Comparison of ENCODE assay signal across 31 mouse cellular contexts in the genomic region with DNA sequence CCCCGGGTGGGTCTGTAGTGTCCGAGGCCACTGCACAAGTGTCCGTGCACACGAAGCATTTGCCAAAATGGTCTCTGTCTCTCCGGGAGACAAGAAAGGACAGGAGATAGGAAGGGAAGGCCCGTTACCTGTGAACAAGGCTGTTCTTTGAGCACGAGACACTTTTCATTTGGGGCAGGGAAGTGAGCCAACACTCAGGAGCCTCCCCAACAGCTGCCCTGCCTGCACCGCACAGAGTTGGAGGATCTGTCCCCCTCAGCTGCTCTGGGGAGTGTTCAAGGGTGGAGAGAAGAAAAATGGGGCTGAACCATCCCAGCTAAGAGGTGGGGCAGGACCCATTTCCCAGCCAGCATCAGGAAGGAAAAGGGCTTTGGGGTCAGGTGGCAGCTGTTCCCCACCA. TPM values are rescaled to one million over a fixed set of nuclear protein-coding genes. Genes with fewer than 3 reads are reported as not detected.
A peak's percentile ranks its signal among the peaks of the same experiment; 100 is the strongest.
DNase-seq lines count a peak whose midpoint lies in the region; ATAC-seq and TF ChIP-seq lines count a peak whose summit lies in the region.
"Had no signal": no experiment of that assay in that cellular context is flagged by ENCODE, and none has a peak within 500 bp of the region (broad histone marks: within the 10 kb centered on the region; RNA-seq: fewer than 3 reads in every experiment).

No protein-coding gene starts in this region.

- no peak overlapping the region for H3K4me3 ChIP-seq in embryonic facial prominence, embryonic 14.5 days (ENCODE audit: low read depth, low read length)
- no peak overlapping the region for H3K4me3 ChIP-seq in embryonic facial prominence, embryonic 10.5 days
- no peak overlapping the region for H3K4me3 ChIP-seq in heart, embryonic 10.5 days
- no peak overlapping the region for H3K4me3 ChIP-seq in heart, embryonic 15.5 days
- H3K4me3 ChIP-seq in myocyte: no peak overlapping the region
- H3K4me3 ChIP-seq: embryonic facial prominence, embryonic 13.5 days; forebrain, embryonic 12.5 days; hindbrain, embryonic 10.5 days; hindbrain, embryonic 15.5 days; liver, embryonic 12.5 days; megakaryocyte, embryonic 14.5 days; midbrain, embryonic 12.5 days; neural tube, embryonic 13.5 days had no signal

- TF ChIP-seq POLR2A in myocyte (IDR thresholded peaks at IDR 0.05; ENCODE audit: insufficient read length, low read depth): no peak

- ATAC-seq in embryonic facial prominence, embryonic 14.5 days (ENCODE audit: low read depth): no peak
- no peak for ATAC-seq in heart, embryonic 15.5 days (replicated peaks; ENCODE audit: insufficient number of reproducible peaks, insufficient read depth, low FRiP score, low read depth)
- ATAC-seq: forebrain, postnatal 0 days; inflammation-experienced regulatory T-cells, adult 6 months; liver, embryonic 12.5 days; liver, postnatal 0 days; lung, postnatal 0 days had no signal

- H3K36me3 ChIP-seq in embryonic facial prominence, embryonic 14.5 days (ENCODE audit: control insufficient read depth, insufficient read depth, low read length): peaks cover 30% of the 10 kb centered on the region
- H3K36me3 ChIP-seq in embryonic facial prominence, embryonic 10.5 days (replicated peaks): peaks cover 40% of the 10 kb centered on the region
- peaks cover 22% of the 10 kb centered on the region for H3K36me3 ChIP-seq in heart, embryonic 10.5 days
- H3K36me3 ChIP-seq in heart, embryonic 15.5 days: peaks cover 17% of the 10 kb centered on the region; the same call in 1 of the 2 replicates
- no peaks in the 10 kb centered on the region for H3K36me3 ChIP-seq in myocyte (ENCODE audit: control insufficient read depth, insufficient read depth)
- H3K36me3 ChIP-seq: liver, embryonic 12.5 days had no signal

- H3K4me2 ChIP-seq in embryonic facial prominence, embryonic 14.5 days (ENCODE audit: low read depth, low read length): no peak overlapping the region
- no peak overlapping the region for H3K4me2 ChIP-seq in heart, embryonic 15.5 days
- H3K4me2 ChIP-seq in myocyte (ENCODE audit: low read depth): no peak overlapping the region
- H3K4me2 ChIP-seq: embryonic facial prominence, embryonic 13.5 days; forebrain, embryonic 12.5 days; hindbrain, embryonic 15.5 days; liver, embryonic 12.5 days; midbrain, embryonic 12.5 days; neural tube, embryonic 13.5 days had no signal

- WGBS in embryonic facial prominence, embryonic 14.5 days: 88% methylated on average over 8 of the region's 8 CpGs
- 90% methylated on average over 8 of the region's 8 CpGs for WGBS in embryonic facial prominence, embryonic 10.5 days
- WGBS in heart, embryonic 10.5 days: 78% methylated on average over 8 of the region's 8 CpGs
- WGBS in heart, embryonic 15.5 days: 77% methylated on average over 8 of the region's 8 CpGs

- intact Hi-C loops in heart, postnatal 10 days (cut with DNase I): no loop called here

- no peak overlapping the region; the same call in 1 of the 2 replicates for H3K9ac ChIP-seq in embryonic facial prominence, embryonic 14.5 days (ENCODE audit: low read depth, low read length)
- peak overlapping the region; percentile 35; the same call in 1 of the 2 replicates for H3K9ac ChIP-seq in heart, embryonic 15.5 days
- H3K9ac ChIP-seq: embryonic facial prominence, embryonic 13.5 days; forebrain, embryonic 12.5 days; forebrain, postnatal 0 days; hindbrain, embryonic 15.5 days; liver, embryonic 12.5 days; liver, postnatal 0 days; midbrain, embryonic 12.5 days; neural tube, embryonic 13.5 days had no signal

- H3K79me2 ChIP-seq in myocyte (ENCODE audit: control insufficient read depth, insufficient read depth): no peaks in the 10 kb centered on the region

- H3ac ChIP-seq in myocyte (ENCODE audit: control insufficient read depth, insufficient read length): no peak overlapping the region

- no peaks in the 10 kb centered on the region for H3K4me1 ChIP-seq in embryonic facial prominence, embryonic 14.5 days (ENCODE audit: control insufficient read depth, insufficient read depth, low read length)
- H3K4me1 ChIP-seq in embryonic facial prominence, embryonic 10.5 days: peaks cover 15% of the 10 kb centered on the region
- H3K4me1 ChIP-seq in heart, embryonic 10.5 days: peaks cover 54% of the 10 kb centered on the region
- H3K4me1 ChIP-seq in heart, embryonic 15.5 days (replicated peaks): peaks cover 48% of the 10 kb centered on the region
- H3K4me1 ChIP-seq: liver, embryonic 12.5 days had no signal

- no peaks in the 10 kb centered on the region for H3K9me3 ChIP-seq in embryonic facial prominence, embryonic 14.5 days (ENCODE audit: control insufficient read depth, low read length)
- no peaks in the 10 kb centered on the region for H3K9me3 ChIP-seq in embryonic facial prominence, embryonic 10.5 days
- no peaks in the 10 kb centered on the region for H3K9me3 ChIP-seq in heart, embryonic 10.5 days
- no peaks in the 10 kb centered on the region for H3K9me3 ChIP-seq in heart, embryonic 15.5 days (replicated peaks)
- H3K9me3 ChIP-seq: embryonic facial prominence, embryonic 13.5 days; forebrain, embryonic 12.5 days; G1E; hindbrain, embryonic 10.5 days; hindbrain, embryonic 15.5 days; liver, embryonic 12.5 days; megakaryocyte, embryonic 14.5 days; midbrain, embryonic 12.5 days; neural tube, embryonic 13.5 days had no signal

- DNase-seq in embryonic facial prominence, embryonic 14.5 days (ENCODE audit: low spot score): peak; percentile 14
- DNase-seq in embryonic facial prominence, embryonic 10.5 days (ENCODE audit: low spot score): no peak
- no peak for DNase-seq in heart, embryonic 10.5 days (ENCODE audit: low spot score)
- DNase-seq in heart, postnatal 10 days: no peak
- no peak for DNase-seq in heart, postnatal 4 days
- DNase-seq: adrenal gland, adult 8-10 months; cerebellum, adult 8-10 months; embryo, embryonic 11 days; forebrain, postnatal 0 days; gastrocnemius, postnatal 14 days; left cerebral cortex, postnatal 4 days; liver, postnatal 0 days; lung, postnatal 4 days; thymus, postnatal 4 days had no signal

- H3K27me3 ChIP-seq in embryonic facial prominence, embryonic 14.5 days (replicated peaks; ENCODE audit: control insufficient read depth, insufficient read depth, low read length): no peaks in the 10 kb centered on the region
- no peaks in the 10 kb centered on the region for H3K27me3 ChIP-seq in embryonic facial prominence, embryonic 10.5 days (replicated peaks; ENCODE audit: low read depth, poor library complexity, severe bottlenecking)
- no peaks in the 10 kb centered on the region for H3K27me3 ChIP-seq in heart, embryonic 10.5 days (ENCODE audit: insufficient read depth, poor library complexity, severe bottlenecking)
- no peaks in the 10 kb centered on the region for H3K27me3 ChIP-seq in heart, embryonic 15.5 days
- no peaks in the 10 kb centered on the region for H3K27me3 ChIP-seq in myocyte (ENCODE audit: control insufficient read depth, insufficient read depth, insufficient read length)
- H3K27me3 ChIP-seq: embryonic facial prominence, embryonic 13.5 days; forebrain, embryonic 12.5 days; hindbrain, embryonic 15.5 days; midbrain, embryonic 12.5 days; neural tube, embryonic 13.5 days had no signal

- H3K27ac ChIP-seq in embryonic facial prominence, embryonic 14.5 days (replicated peaks; ENCODE audit: low read depth, low read length): no peak overlapping the region
- no peak overlapping the region for H3K27ac ChIP-seq in embryonic facial prominence, embryonic 10.5 days (replicated peaks)
- H3K27ac ChIP-seq in heart, embryonic 10.5 days: peak overlapping the region; percentile 44
- peak overlapping the region; percentile 87 for H3K27ac ChIP-seq in heart, embryonic 15.5 days
- H3K27ac ChIP-seq: embryonic facial prominence, embryonic 13.5 days; forebrain, embryonic 12.5 days; hindbrain, embryonic 10.5 days; hindbrain, embryonic 15.5 days; liver, embryonic 12.5 days; midbrain, embryonic 12.5 days; neural tube, embryonic 13.5 days had no signal

RNA-seq across cellular contexts. Expression of gene Dnajb5, which starts 8.4 kb away (rescaled TPM):
- 11.9 and 15.4 TPM in 2 replicates for polyA plus RNA-seq in embryonic facial prominence, embryonic 14.5 days (2014; fragmentation: Nextera tagmentation; extraction: Ambion mirVana)
- 10.3 and 10.9 TPM in 2 replicates for polyA plus RNA-seq in embryonic facial prominence, embryonic 10.5 days (2016; fragmentation: Nextera tagmentation; extraction: Ambion mirVana)
- polyA plus RNA-seq in heart, embryonic 10.5 days (2016; fragmentation: Nextera tagmentation; extraction: Ambion mirVana): 11.4 and 12.3 TPM in 2 replicates
- 10 to 100 TPM; 61.8 to 68.9 TPM for total RNA-seq in heart, postnatal 10 days (2021)
- 17.7 and 18.2 TPM in 2 replicates for polyA plus RNA-seq in heart, embryonic 15.5 days (2015; fragmentation: Nextera tagmentation; extraction: Ambion mirVana)
- total RNA-seq in heart, postnatal 4 days (2021): 10 to 100 TPM; 82.4 to 91.9 TPM
- 32.8 TPM for polyA plus RNA-seq in myocyte (2012; fragmentation: generic; extraction: Trizol)

RNA-seq across cellular contexts. Expression of gene 1700022I11Rik, which starts 11.4 kb away (rescaled TPM):
- 0.28 and 0.75 TPM in 2 replicates for polyA plus RNA-seq in embryonic facial prominence, embryonic 14.5 days (2014; fragmentation: Nextera tagmentation; extraction: Ambion mirVana)
- 0.54 and 0.76 TPM in 2 replicates for polyA plus RNA-seq in embryonic facial prominence, embryonic 10.5 days (2016; fragmentation: Nextera tagmentation; extraction: Ambion mirVana)
- polyA plus RNA-seq in heart, embryonic 10.5 days (2016; fragmentation: Nextera tagmentation; extraction: Ambion mirVana): 0.25 and 0.70 TPM in 2 replicates
- total RNA-seq in heart, postnatal 10 days (2021): not detected
- polyA plus RNA-seq in heart, embryonic 15.5 days (2015; fragmentation: Nextera tagmentation; extraction: Ambion mirVana): 0.18 and 0.42 TPM in 2 replicates
- not detected for total RNA-seq in heart, postnatal 4 days (2021)
- 0.76 TPM for polyA plus RNA-seq in myocyte (2012; fragmentation: generic; extraction: Trizol)
- total RNA-seq: adrenal gland, adult 8-10 months; adrenal gland, postnatal 4 days; forebrain, postnatal 0 days; gastrocnemius, postnatal 14 days; layer of hippocampus, postnatal 14 days; left cerebral cortex, postnatal 4 days; midbrain, postnatal 0 days had no signal
- polyA plus RNA-seq: G1E; liver, postnatal 0 days; small intestine, adult 2 months had no signal

RNA-seq across cellular contexts. Expression of gene Phf24, which starts 41.5 kb away (rescaled TPM):
- polyA plus RNA-seq in embryonic facial prominence, embryonic 14.5 days (2014; fragmentation: Nextera tagmentation; extraction: Ambion mirVana): 4.9 and 5.7 TPM in 2 replicates
- 0.44 and 1.2 TPM in 2 replicates for polyA plus RNA-seq in embryonic facial prominence, embryonic 10.5 days (2016; fragmentation: Nextera tagmentation; extraction: Ambion mirVana)
- 1.5 and 2.8 TPM in 2 replicates for polyA plus RNA-seq in heart, embryonic 10.5 days (2016; fragmentation: Nextera tagmentation; extraction: Ambion mirVana)
- 1 to 10 TPM; 8.0 to 9.5 TPM for total RNA-seq in heart, postnatal 10 days (2021)
- 4.1 and 4.3 TPM in 2 replicates for polyA plus RNA-seq in heart, embryonic 15.5 days (2015; fragmentation: Nextera tagmentation; extraction: Ambion mirVana)
- total RNA-seq in heart, postnatal 4 days (2021): 10 to 100 TPM; 15.2 to 23.1 TPM
- not detected for polyA plus RNA-seq in myocyte (2012; fragmentation: generic; extraction: Trizol)
- polyA plus RNA-seq: inflammation-experienced regulatory T-cells, adult 6 months had no signal

RNA-seq across cellular contexts. Expression of gene Vcp, which starts 42.3 kb away (rescaled TPM):
- polyA plus RNA-seq in embryonic facial prominence, embryonic 14.5 days (2014; fragmentation: Nextera tagmentation; extraction: Ambion mirVana): 471 and 523 TPM in 2 replicates
- polyA plus RNA-seq in embryonic facial prominence, embryonic 10.5 days (2016; fragmentation: Nextera tagmentation; extraction: Ambion mirVana): 664 and 683 TPM in 2 replicates
- polyA plus RNA-seq in heart, embryonic 10.5 days (2016; fragmentation: Nextera tagmentation; extraction: Ambion mirVana): 588 and 628 TPM in 2 replicates
- total RNA-seq in heart, postnatal 10 days (2021): 100 to 1,000 TPM; 306 to 324 TPM
- polyA plus RNA-seq in heart, embryonic 15.5 days (2015; fragmentation: Nextera tagmentation; extraction: Ambion mirVana): 437 and 463 TPM in 2 replicates
- total RNA-seq in heart, postnatal 4 days (2021): 100 to 1,000 TPM; 291 to 295 TPM
- 334 TPM for polyA plus RNA-seq in myocyte (2012; fragmentation: generic; extraction: Trizol)

RNA-seq across cellular contexts. Expression of gene Fancg, which starts 52.3 kb away (rescaled TPM):
- polyA plus RNA-seq in embryonic facial prominence, embryonic 14.5 days (2014; fragmentation: Nextera tagmentation; extraction: Ambion mirVana): 14.8 and 16.6 TPM in 2 replicates
- polyA plus RNA-seq in embryonic facial prominence, embryonic 10.5 days (2016; fragmentation: Nextera tagmentation; extraction: Ambion mirVana): 25.3 and 26.0 TPM in 2 replicates
- polyA plus RNA-seq in heart, embryonic 10.5 days (2016; fragmentation: Nextera tagmentation; extraction: Ambion mirVana): 13.9 and 18.0 TPM in 2 replicates
- 1 to 10 TPM; 5.8 to 6.7 TPM for total RNA-seq in heart, postnatal 10 days (2021)
- 9.8 and 13.5 TPM in 2 replicates for polyA plus RNA-seq in heart, embryonic 15.5 days (2015; fragmentation: Nextera tagmentation; extraction: Ambion mirVana)
- 1 to 10 TPM; 7.4 to 8.2 TPM for total RNA-seq in heart, postnatal 4 days (2021)
- 2.6 TPM for polyA plus RNA-seq in myocyte (2012; fragmentation: generic; extraction: Trizol)

Comparison
In these comparisons a context has a peak if more than half of its experiments do, and no peak if none do; other contexts are left out.
1. H3K27ac ChIP-seq: peak in heart, embryonic 10.5 days (single experiment) and heart, embryonic 15.5 days (single experiment); none in embryonic facial prominence, embryonic 14.5 days (single experiment) and embryonic facial prominence, embryonic 10.5 days (single experiment).